Mouse (Mus musculus): ENCODE data around the gene Rbpj.

DNA sequence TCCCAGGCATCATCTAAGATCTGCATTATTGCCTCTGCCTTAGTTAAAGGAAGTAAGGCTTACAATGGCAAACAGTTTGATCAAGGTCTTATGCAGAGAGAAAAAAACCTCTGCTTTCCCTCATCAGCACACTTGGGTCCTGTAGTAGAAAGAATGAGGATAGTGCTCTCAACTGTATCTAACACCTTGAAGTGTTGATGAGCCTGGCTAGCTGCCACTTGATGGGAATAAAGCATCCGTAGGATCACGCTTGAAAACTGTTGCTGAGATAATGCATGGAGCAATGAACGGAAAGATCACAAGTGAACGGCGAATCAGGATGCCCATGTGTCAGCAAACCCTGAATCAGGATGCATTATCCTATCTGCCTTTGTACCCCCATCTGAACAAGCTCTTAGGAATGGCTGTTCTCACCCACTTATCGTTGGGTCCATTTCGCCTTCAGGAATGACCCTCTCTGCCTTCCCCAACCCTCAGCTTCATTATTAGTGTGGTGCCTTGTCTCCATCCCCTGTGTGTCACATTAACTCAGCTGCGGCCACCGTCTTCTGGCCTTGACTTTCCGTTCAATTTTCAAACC lies 54.1 kb downstream of the Rbpj start:
- TF ChIP-seq POLR2A (IDR thresholded peaks at IDR 0.05; ENCODE audit: extremely low read depth, insufficient read depth, low read length) (no peak), CTCF (IDR thresholded peaks at IDR 0.05; ENCODE audit: extremely low read depth, insufficient read depth, low read length) (no peak)
